Mouse (Mus musculus) brain, embryonic 14.5 days (tissue): ENCODE data around the gene 1810010D01Rik.

ENCODE experiments used
- CTCF ChIP-seq: fragments of 200-500 bp; IDR thresholded peaks from 2 replicates; pipeline ENCODE4 v1.5.1; 2012; ENCODE audit warnings: inconsistent platforms, mild to moderate bottlenecking, moderate library complexity, borderline replicate concordance; ENCODE audit not compliant: insufficient read depth, insufficient read length; ENCODE audit errors: extremely low read depth
- POLR2A ChIP-seq: fragments of 200-500 bp; IDR thresholded peaks from 2 replicates; pipeline ENCODE4 v1.6.1; 2012; ENCODE audit warnings: mild to moderate bottlenecking, inconsistent platforms, borderline replicate concordance; ENCODE audit not compliant: poor library complexity, insufficient read depth, insufficient read length, severe bottlenecking; ENCODE audit errors: extremely low read depth

DNA sequence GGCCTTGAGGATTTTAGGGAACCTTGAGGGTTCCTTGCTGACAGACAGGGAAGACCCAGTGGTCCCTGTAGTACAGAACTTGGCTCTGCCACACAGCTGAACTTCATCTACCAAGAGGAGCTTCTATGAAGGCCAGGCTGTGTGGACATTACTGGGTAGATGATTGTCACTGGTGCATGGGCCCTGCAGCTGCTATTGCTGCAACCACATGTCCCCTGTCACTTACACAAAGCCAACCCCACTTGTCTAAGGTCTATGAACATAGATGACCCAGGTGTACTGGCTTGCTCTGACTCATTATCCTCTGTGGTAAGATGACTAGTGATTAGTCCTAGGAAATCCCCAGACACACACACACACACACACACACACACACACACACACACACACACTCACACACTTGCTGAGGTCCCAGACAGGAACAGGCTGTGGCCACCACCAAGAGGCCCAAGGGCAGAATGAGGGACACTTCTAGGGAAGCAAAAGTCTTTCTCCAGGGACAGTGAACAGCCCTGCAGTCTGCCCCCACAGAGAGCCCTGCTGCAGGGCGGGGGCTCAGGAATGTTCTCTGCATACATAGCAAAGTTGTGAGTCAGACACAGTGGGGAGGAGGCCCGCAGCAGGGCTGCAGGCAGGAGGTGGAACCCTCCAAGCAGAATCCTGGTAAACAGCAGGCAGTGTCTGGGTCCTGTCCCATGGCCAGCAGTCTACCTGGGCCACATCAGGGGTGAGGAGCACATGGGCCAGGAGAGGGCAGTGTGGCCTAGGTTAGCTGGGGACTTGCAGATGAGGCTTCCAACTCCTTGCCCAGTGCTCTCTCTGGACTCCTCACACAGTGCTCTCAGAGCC is 14.1 kb upstream of the 1810010D01Rik start:
- TF ChIP-seq CTCF (no peak), POLR2A (no peak)
